Mouse (Mus musculus): ENCODE data around the gene Hoxa3. TPM values are rescaled to one million over a fixed set of nuclear protein-coding genes. Genes with fewer than 3 reads are reported as not detected.

The Hoxa3 gene
- polyA plus RNA-seq, 1 experiment from 2014 or later = 9.7 TPM

DNA sequence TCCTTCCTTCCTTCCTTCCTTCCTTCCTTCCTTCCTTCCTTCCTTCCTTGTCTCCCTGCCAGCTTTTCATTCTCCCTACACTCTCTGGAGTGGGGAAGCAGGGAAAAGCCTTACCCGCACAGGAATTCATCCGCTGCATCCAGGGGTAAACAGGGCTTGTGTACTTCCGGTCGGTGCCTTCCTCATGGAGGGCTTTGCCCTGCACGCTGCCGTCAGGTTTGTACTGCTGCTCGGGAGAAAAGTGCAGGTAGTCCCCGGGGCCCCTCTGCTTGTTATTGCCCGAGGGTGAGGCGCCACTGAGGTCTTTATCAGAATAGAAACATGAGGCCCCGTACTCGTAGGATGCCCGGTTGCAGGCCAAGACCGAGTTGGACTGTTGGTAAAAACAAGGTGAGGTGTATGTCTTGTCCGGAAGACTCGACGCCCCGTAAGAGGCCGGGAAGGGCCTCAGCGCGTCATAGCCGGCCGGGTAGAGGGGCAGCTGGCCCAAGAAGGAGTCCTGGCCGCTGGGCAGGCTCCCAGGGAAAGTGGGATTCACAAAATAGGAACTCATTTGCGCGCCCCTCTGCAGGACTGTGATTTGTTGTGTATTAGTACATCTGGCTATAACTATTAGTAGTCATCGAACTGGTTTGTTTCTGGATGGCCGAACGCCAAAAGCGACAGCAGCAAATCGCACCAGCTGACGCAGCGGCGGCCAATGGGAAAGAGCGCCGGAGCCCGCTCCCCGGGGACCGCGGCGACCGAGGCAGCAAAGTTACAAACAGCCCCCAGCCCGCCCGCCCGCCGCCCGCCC lies 4.9 kb downstream of the Hoxa3 start, which contains the start of gene Hoxa6:
Gene Hoxa6 (minus strand): TSS at position 651 of the 796 bp plus-strand sequence.
- Histone ChIP-seq H3K36me3 (no peaks in the 10 kb centered on the region), H3K4me1 (replicated peaks) (peaks cover 22% of the 10 kb centered on the region), H3K27me3 (ENCODE audit: insufficient read depth, poor library complexity, severe bottlenecking) (peaks cover 100% of the 10 kb centered on the region), H3K4me3 (peak within 1 kb of the TSS; percentile 25; the same call in 1 of the 2 replicates), H3K27ac (no peak within 1 kb of the TSS), H3K9me3 (no peaks in the 10 kb centered on the region)
- DNase-seq (ENCODE audit: low spot score) = no peak
- WGBS = 1% methylated on average over 47 of the region's 47 CpGs

GRCm38 (mm10) chr6:52207684-52207976 lies 5.5 kb downstream of the Hoxa3 start:
- no peak for DNase-seq (ENCODE audit: low spot score)
- no peaks in the 10 kb centered on the region for H3K9me3 ChIP-seq
- no peak overlapping the region for H3K4me3 ChIP-seq
- H3K27me3 ChIP-seq (ENCODE audit: insufficient read depth, poor library complexity, severe bottlenecking) = peaks cover 100% of the 10 kb centered on the region
- peaks cover 25% of the 10 kb centered on the region for H3K4me1 ChIP-seq (replicated peaks)
- H3K27ac ChIP-seq = no peak overlapping the region
- H3K36me3 ChIP-seq = no peaks in the 10 kb centered on the region

DNA sequence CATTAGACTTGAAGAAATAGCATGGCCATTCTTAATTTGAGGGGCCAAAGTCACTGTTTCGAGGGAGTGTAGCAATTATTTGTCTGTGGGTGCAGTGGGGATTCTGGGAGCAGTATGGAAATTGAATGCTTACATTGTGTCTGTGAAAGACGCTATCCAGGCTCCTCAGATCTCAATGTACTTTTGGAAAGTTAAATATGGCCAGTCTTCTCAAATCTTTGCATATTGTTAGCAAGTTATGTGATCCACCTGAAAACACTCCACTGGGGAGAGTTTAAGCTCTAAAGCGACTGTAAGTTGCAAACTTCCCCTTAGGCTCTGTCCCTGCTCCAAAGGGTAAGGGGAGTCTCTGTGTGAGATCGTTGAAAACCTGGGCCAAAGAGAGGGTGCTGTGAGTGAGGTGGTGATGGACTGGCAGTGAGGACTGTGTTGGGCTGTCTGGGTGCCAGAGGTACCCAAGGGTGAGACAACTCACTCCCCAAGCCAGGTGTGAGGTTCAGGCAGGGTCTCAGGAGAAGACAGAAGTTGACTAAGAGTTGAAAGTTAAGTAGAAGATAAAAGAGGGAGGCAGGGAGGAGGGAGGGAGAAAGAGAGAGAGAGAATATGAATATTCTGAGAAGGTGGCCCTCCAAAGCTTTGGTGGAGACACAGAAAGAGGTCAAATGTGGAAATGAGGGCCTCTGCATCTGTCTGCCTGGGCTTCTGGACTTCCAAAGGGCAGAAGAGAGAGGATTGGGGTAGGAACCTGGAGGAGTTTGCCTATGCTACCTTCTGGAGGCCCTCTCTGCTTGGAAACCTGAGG lies 6.1 kb downstream of the Hoxa3 start:
- H3K4me1 ChIP-seq (replicated peaks) = peaks cover 25% of the 10 kb centered on the region
- H3K27ac ChIP-seq = no peak overlapping the region
- H3K36me3 ChIP-seq = no peaks in the 10 kb centered on the region
- no peaks in the 10 kb centered on the region for H3K9me3 ChIP-seq
- WGBS = 3% methylated on average over 4 of the region's 4 CpGs
- no peak overlapping the region for H3K4me3 ChIP-seq
- H3K27me3 ChIP-seq (ENCODE audit: insufficient read depth, poor library complexity, severe bottlenecking) = peaks cover 100% of the 10 kb centered on the region
- no peak for DNase-seq (ENCODE audit: low spot score)

GRCm38 (mm10) chr6:52205638-52206621 lies 7.2 kb downstream of the Hoxa3 start:
- H3K9me3 ChIP-seq = no peaks in the 10 kb centered on the region
- DNase-seq (ENCODE audit: low spot score) = no peak
- H3K27ac ChIP-seq = no peak overlapping the region
- no peaks in the 10 kb centered on the region for H3K36me3 ChIP-seq
- peaks cover 25% of the 10 kb centered on the region for H3K4me1 ChIP-seq (replicated peaks)
- under 1% methylated on average over 55 of the region's 55 CpGs for WGBS
- no peak overlapping the region for H3K4me3 ChIP-seq
- H3K27me3 ChIP-seq (ENCODE audit: insufficient read depth, poor library complexity, severe bottlenecking) = peaks cover 100% of the 10 kb centered on the region

DNA sequence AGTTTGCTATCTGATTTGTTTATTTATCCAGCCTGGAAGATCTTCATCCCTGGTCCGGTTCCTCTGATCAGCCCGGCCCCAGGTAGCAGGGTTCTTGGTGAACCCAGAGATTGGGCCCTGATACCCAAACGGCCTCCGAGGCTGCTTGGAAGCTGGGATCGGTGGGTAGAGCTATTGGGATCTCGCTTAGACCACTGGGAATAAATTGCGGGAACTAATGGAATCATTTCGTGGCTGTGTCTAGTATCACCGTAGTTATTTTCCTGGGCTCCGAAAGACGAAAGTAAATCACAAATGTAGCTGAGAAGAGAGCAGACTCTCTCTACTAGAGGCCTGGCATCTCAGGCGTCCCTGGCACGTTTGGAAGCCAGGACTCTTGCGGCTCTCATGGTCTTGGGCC lies 7.9 kb downstream of the Hoxa3 start:
- 6% methylated on average over 14 of the region's 14 CpGs for WGBS
- no peak for DNase-seq (ENCODE audit: low spot score)
- H3K9me3 ChIP-seq = no peaks in the 10 kb centered on the region
- peaks cover 25% of the 10 kb centered on the region for H3K4me1 ChIP-seq (replicated peaks)
- no peaks in the 10 kb centered on the region for H3K36me3 ChIP-seq
- H3K27me3 ChIP-seq (ENCODE audit: insufficient read depth, poor library complexity, severe bottlenecking) = peaks cover 100% of the 10 kb centered on the region
- H3K27ac ChIP-seq = no peak overlapping the region
- no peak overlapping the region for H3K4me3 ChIP-seq

DNA sequence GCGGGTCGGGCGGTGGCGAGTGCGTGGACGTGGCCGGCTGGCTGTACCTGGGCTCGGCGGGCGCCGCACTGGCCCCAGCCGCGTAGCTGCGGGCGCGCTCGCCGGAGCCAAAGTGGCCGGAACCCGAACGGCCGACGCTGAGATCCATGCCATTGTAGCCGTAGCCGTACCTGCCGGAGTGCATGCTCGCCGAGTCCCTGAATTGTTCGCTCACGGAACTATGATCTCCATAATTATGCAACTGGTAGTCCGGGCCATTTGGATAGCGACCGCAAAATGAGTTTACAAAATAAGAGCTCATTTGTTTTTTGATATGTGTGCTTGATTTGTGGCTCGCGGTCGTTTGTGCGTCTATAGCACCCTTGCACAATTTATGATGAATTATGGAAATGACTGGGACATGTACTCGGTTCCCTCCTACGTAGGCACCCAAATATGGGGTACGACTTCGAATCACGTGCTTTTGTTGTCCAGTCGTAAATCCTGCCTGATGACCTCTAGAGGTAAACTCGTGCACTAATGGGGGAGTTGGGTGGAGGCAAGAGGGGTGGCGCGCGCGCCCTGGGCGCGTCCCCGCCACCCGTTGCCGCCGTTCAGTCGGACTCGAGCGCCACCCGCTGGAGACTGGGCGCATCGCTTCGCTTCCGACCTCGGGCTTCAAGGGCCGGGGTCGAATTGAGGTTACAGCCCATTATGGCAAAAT lies 8.9 kb downstream of the Hoxa3 start, which contains the start of gene Hoxa5:
Gene Hoxa5 (minus strand): TSS at position 538 of the 703 bp plus-strand sequence.
- Histone ChIP-seq H3K4me1 (replicated peaks) (peaks cover 25% of the 10 kb centered on the region), H3K9me3 (no peaks in the 10 kb centered on the region), H3K4me3 (peak within 1 kb of the TSS; percentile 45), H3K27me3 (ENCODE audit: insufficient read depth, poor library complexity, severe bottlenecking) (peaks cover 100% of the 10 kb centered on the region), H3K36me3 (no peaks in the 10 kb centered on the region), H3K27ac (no peak within 1 kb of the TSS)
- WGBS = under 1% methylated on average over 65 of the region's 65 CpGs
- peak; percentile 83 for DNase-seq (ENCODE audit: low spot score)

GRCm38 (mm10) chr6:52203371-52204049 lies 9.6 kb downstream of the Hoxa3 start:
- peak overlapping the region; percentile 45 for H3K4me3 ChIP-seq
- H3K4me1 ChIP-seq (replicated peaks) = peaks cover 20% of the 10 kb centered on the region
- no peak for DNase-seq (ENCODE audit: low spot score)
- H3K9me3 ChIP-seq = no peaks in the 10 kb centered on the region
- no peak overlapping the region for H3K27ac ChIP-seq
- peaks cover 100% of the 10 kb centered on the region for H3K27me3 ChIP-seq (ENCODE audit: insufficient read depth, poor library complexity, severe bottlenecking)
- H3K36me3 ChIP-seq = no peaks in the 10 kb centered on the region
- WGBS = under 1% methylated on average over 46 of the region's 46 CpGs

DNA sequence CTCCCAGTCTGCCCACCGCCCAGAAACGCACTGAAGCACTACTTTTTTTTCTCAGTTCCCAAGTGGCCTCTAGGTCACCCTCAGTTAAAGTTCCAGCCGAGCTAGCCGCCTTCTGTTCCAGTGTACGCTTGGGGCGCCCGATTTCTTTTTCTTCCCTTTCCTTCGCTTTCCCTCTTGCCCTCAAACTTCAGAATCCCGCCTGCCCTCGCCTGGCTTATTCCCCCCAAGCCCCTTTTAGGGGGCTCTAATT lies 10.1 kb downstream of the Hoxa3 start:
- H3K9me3 ChIP-seq = no peaks in the 10 kb centered on the region
- under 1% methylated on average over 10 of the region's 10 CpGs for WGBS
- H3K4me3 ChIP-seq = peak overlapping the region; percentile 45; the same call in 1 of the 2 replicates
- no peak overlapping the region for H3K27ac ChIP-seq
- H3K36me3 ChIP-seq = no peaks in the 10 kb centered on the region
- peaks cover 16% of the 10 kb centered on the region for H3K4me1 ChIP-seq (replicated peaks)
- H3K27me3 ChIP-seq (ENCODE audit: insufficient read depth, poor library complexity, severe bottlenecking) = peaks cover 100% of the 10 kb centered on the region
- DNase-seq (ENCODE audit: low spot score) = no peak

DNA sequence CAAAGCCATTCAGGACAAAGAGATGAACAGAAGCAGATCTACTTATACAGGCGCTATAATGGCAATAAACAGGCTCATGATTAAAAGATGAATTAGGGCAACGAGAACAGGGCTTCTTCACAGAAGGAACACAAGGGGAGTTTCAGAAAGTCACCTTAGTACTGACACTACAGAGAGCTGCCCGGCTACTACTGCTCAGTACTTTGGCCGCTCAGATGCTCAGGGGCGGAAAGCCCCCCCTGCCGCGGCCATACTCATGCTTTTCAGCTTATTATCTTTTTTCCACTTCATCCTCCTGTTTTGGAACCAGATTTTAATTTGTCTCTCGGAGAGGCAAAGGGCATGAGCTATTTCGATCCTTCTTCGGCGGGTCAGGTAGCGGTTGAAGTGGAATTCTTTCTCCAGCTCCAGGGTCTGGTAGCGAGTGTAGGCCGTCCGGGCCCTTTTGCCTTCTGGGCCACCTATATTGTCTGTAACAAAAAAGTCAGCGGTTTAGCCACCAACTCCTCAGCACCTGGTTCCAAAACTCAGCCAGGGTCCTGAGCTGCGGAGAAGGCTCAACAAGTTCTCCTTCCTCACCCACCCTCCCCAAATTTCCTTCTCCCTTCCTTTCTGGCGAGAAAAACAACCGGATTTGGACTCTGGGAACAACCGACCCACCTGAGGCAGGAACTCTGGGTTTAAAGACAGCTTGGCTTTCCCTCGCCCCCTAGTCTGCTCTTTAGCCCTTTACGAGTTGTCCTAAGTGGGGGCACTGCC lies 10.6 kb downstream of the Hoxa3 start:
- no peaks in the 10 kb centered on the region for H3K9me3 ChIP-seq
- H3K4me3 ChIP-seq = 0 out of 2 replicates have a peak overlapping the region, but pooled peaks have one; percentile 45
- no peaks in the 10 kb centered on the region for H3K36me3 ChIP-seq
- H3K27me3 ChIP-seq (ENCODE audit: insufficient read depth, poor library complexity, severe bottlenecking) = peaks cover 100% of the 10 kb centered on the region
- DNase-seq (ENCODE audit: low spot score) = no peak
- 3% methylated on average over 22 of the region's 22 CpGs for WGBS
- H3K4me1 ChIP-seq (replicated peaks) = peaks cover 16% of the 10 kb centered on the region
- H3K27ac ChIP-seq = no peak overlapping the region

GRCm38 (mm10) chr6:52201269-52201668 lies 11.9 kb downstream of the Hoxa3 start:
- peaks cover 16% of the 10 kb centered on the region for H3K4me1 ChIP-seq (replicated peaks)
- H3K4me3 ChIP-seq = no peak overlapping the region
- 10% methylated on average over 1 of the region's 1 CpGs for WGBS
- no peaks in the 10 kb centered on the region for H3K9me3 ChIP-seq
- H3K27ac ChIP-seq = no peak overlapping the region
- no peaks in the 10 kb centered on the region for H3K36me3 ChIP-seq
- peaks cover 100% of the 10 kb centered on the region for H3K27me3 ChIP-seq (ENCODE audit: insufficient read depth, poor library complexity, severe bottlenecking)
- DNase-seq (ENCODE audit: low spot score) = no peak

- no peak overlapping the region for H3K4me3 ChIP-seq
- no peaks in the 10 kb centered on the region for H3K9me3 ChIP-seq
- 5% methylated on average over 10 of the region's 10 CpGs for WGBS
- H3K27me3 ChIP-seq (ENCODE audit: insufficient read depth, poor library complexity, severe bottlenecking) = peaks cover 100% of the 10 kb centered on the region
- peaks cover 16% of the 10 kb centered on the region for H3K4me1 ChIP-seq (replicated peaks)
- no peaks in the 10 kb centered on the region for H3K36me3 ChIP-seq
- no peak overlapping the region for H3K27ac ChIP-seq
- DNase-seq (ENCODE audit: low spot score) = no peak
Observed at GRCm38 (mm10) chr6:52200751-52201250, 12.3 kb downstream of the Hoxa3 start.
